Mouse (Mus musculus): Measurements from ENCODE around the gene Hsh2d. TPM values are rescaled to one million over a fixed set of nuclear protein-coding genes. Genes with fewer than 3 reads are reported as not detected.

Gene Hsh2d
- 0.05 and 0.07 TPM in 2 replicates for polyA plus RNA-seq (2012; rRNA removed)

GRCm38 (mm10) chr8:72189417-72190214 lies at the start of gene Hsh2d:
Hsh2d (plus strand) TSS chr8:72189638.

GRCm38 (mm10) chr8:72160707-72161697 lies 28.4 kb upstream of the Hsh2d start, which contains the start of gene Rab8a:
Rab8a (plus strand) TSS chr8:72161200.

DNA sequence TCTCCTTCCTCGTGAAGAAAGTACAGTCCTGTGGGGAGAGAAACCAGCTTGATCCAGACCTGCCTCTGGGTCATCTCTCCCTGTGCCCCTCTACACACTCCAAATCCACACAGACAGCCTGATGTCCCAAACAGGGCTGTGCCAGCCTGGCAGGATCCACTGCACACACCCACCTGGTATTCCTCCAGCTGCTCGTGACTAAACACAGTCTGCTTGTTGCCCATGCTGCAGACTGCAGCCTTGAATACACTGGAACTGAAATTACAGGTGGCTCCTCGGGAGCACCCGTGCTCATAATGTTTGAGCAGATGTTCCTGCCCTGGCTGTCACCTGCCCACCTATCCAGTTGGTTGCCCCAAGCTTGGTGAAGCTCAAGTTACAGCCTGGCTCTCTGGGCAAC lies 23.3 kb downstream of the Hsh2d start, which contains the start of gene Cib3:
Gene Cib3, minus strand, starts transcription at position 87 of the 400 bp plus-strand sequence.

GRCm38 (mm10) chr8:72213536-72213935 lies 24.1 kb downstream of the Hsh2d start, which contains the start of gene Gm11034:
Gm11034 (minus strand) TSS chr8:72213636.

DNA sequence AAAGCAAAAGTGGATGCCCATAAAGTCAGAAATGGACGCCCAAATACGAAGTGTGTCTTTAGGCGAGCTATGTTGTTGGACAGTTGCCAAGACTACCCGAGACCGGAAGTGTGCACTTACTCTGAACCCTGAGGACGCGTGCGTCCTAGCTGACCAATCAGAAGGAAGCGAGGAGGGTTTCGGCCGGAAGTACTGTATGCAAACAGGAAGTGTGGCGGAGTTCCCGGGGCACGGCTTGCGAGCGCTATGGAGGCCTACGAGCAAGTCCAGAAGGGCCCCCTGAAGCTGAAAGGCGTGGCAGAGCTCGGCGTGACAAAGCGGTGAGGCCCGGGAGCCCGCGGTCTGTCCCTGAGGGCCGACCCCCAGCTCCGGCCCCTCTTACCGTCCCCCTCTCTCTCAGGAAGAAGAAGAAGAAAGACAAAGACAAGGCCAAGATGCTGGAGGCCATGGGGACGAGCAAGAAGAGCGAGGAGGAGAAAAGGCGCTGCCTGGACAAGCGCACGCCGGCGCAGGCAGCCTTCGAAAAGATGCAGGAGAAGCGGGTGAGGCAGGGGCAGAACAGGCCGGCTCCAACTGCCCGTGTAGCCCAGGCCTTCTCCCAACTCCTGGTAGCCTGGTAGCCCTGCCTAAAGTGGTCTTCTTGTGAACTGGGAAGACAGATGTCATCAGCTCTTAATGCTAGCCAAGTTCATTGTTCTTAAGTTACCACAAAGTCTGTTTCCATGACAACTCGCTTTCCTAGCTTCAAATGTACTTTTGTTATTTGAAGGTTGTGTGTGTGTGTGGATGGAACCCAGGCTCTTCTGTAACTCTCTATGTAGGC lies 30.3 kb downstream of the Hsh2d start, which contains the start of gene Fam32a:
Gene Fam32a, plus strand, starts transcription at position 190 of the 823 bp plus-strand sequence.

GRCm38 (mm10) chr8:72239499-72240402 lies 50.3 kb downstream of the Hsh2d start, which contains the start of gene Ap1m1:
Ap1m1 (plus strand) TSS chr8:72240018.

Other genes with a start within 250 kb of the Hsh2d start
- 20.2 and 30.8 TPM in 2 replicates for gene Zfp961, start 238.6 kb upstream of the Hsh2d start, polyA plus RNA-seq (2012; rRNA removed)
- gene Cyp4f18, start 180.0 kb upstream of the Hsh2d start, polyA plus RNA-seq (2012; rRNA removed): 0.24 and 0.27 TPM in 2 replicates
- not detected in 2 replicates for gene Olfr372, start 148.4 kb upstream of the Hsh2d start, polyA plus RNA-seq (2012; rRNA removed)
- gene Olfr373, start 106.5 kb upstream of the Hsh2d start, polyA plus RNA-seq (2012; rRNA removed): not detected in 2 replicates
- not detected in 2 replicates for gene Olfr374, start 82.6 kb upstream of the Hsh2d start, polyA plus RNA-seq (2012; rRNA removed)
- gene Tpm4, start 54.7 kb upstream of the Hsh2d start, polyA plus RNA-seq (2012; rRNA removed): 409 and 947 TPM in 2 replicates
- gene Rab8a, start 28.4 kb upstream of the Hsh2d start, polyA plus RNA-seq (2012; rRNA removed): 104 and 139 TPM in 2 replicates
- gene Cib3, start 23.2 kb downstream of the Hsh2d start, polyA plus RNA-seq (2012; rRNA removed): 0.02 TPM in 1 of 2 replicates, not detected in the other
- gene Gm11034, start 24.0 kb downstream of the Hsh2d start, polyA plus RNA-seq (2012; rRNA removed): not detected in 2 replicates
- gene Fam32a, start 30.1 kb downstream of the Hsh2d start, polyA plus RNA-seq (2012; rRNA removed): 81.2 and 93.7 TPM in 2 replicates
- 128 and 134 TPM in 2 replicates for gene Ap1m1, start 50.4 kb downstream of the Hsh2d start, polyA plus RNA-seq (2012; rRNA removed)
- 31.6 and 43.2 TPM in 2 replicates for gene Gm10282, start 115.6 kb downstream of the Hsh2d start, polyA plus RNA-seq (2012; rRNA removed)
- gene Klf2, start 129.4 kb downstream of the Hsh2d start, polyA plus RNA-seq (2012; rRNA removed): 6.4 and 7.1 TPM in 2 replicates
- gene Eps15l1, start 231.8 kb downstream of the Hsh2d start, polyA plus RNA-seq (2012; rRNA removed): 76.5 and 107 TPM in 2 replicates

Measured in central nervous system, embryonic 11.5 days (tissue).